Mouse (Mus musculus): Measurements from ENCODE around the gene Dock7. TPM values are rescaled to one million over a fixed set of nuclear protein-coding genes. Genes with fewer than 3 reads are reported as not detected.
A peak's percentile ranks its signal among the peaks of the same experiment; 100 is the strongest.

The Dock7 gene
- polyA plus RNA-seq, 1 experiment from 2014 or later: 5.2 TPM

- Histone ChIP-seq H3K9me3 (ENCODE audit: low read length) (no peaks in the 10 kb centered on the region), H3K36me3 (replicated peaks; ENCODE audit: insufficient read depth, low read length) (no peaks in the 10 kb centered on the region), H3K27me3 (ENCODE audit: insufficient read depth, low read length) (no peaks in the 10 kb centered on the region), H3K9ac (replicated peaks) (no peak overlapping the region), H3K4me1 (ENCODE audit: insufficient read depth) (peaks cover 9% of the 10 kb centered on the region), H3K27ac (ENCODE audit: low read depth) (no peak overlapping the region), H3K4me3 (ENCODE audit: low read depth, low read length) (no peak overlapping the region), H3K4me2 (ENCODE audit: low read depth, low read length) (no peak overlapping the region)
- DNase-seq: no peak
- no peak for ATAC-seq
- TF ChIP-seq EP300 (IDR thresholded peaks at IDR 0.05; ENCODE audit: low read depth) (no peak), CTCF (IDR thresholded peaks at IDR 0.05; ENCODE audit: low read depth) (no peak)
- WGBS (ENCODE audit: insufficient replicate concordance): 56% methylated on average over 3 of the region's 3 CpGs
Observed at GRCm38 (mm10) chr4:99123546-99123945, 2.8 kb upstream of the Dock7 start.

DNA sequence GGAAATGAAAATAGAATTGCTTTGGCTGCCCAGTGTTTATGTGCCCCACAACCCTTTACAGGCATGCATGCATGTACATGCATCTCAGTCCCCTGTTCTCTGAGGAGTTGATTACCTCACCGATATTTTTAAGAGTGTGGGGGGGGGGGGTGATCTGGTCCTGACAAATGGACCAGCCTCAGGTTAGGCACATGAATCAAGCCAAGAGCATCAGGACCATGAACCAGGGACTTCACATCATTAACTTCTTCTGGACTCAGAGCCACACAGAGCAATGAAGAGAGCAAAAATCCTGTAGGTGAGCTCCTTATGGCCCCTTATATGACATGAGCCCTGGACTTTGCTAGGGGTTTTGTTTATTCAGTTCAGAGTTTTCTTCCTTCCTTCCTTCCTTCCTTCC lies 2.1 kb upstream of the Dock7 start:
- Histone ChIP-seq H3K4me2 (ENCODE audit: low read depth, low read length) (no peak overlapping the region), H3K27ac (ENCODE audit: low read depth) (no peak overlapping the region), H3K9ac (replicated peaks) (no peak overlapping the region), H3K36me3 (replicated peaks; ENCODE audit: insufficient read depth, low read length) (no peaks in the 10 kb centered on the region), H3K27me3 (ENCODE audit: insufficient read depth, low read length) (no peaks in the 10 kb centered on the region), H3K9me3 (ENCODE audit: low read length) (no peaks in the 10 kb centered on the region), H3K4me3 (ENCODE audit: low read depth, low read length) (no peak overlapping the region), H3K4me1 (ENCODE audit: insufficient read depth) (peaks cover 9% of the 10 kb centered on the region)
- 63% methylated on average over 1 of the region's 1 CpGs for WGBS (ENCODE audit: insufficient replicate concordance)
- no peak for TF ChIP-seq EP300 (IDR thresholded peaks at IDR 0.05; ENCODE audit: low read depth)
- TF ChIP-seq CTCF (IDR thresholded peaks at IDR 0.05; ENCODE audit: low read depth): no peak
- DNase-seq (no peak), ATAC-seq (no peak)

GRCm38 (mm10) chr4:99122047-99122446 lies 1.3 kb upstream of the Dock7 start:
- Histone ChIP-seq H3K27me3 (ENCODE audit: insufficient read depth, low read length) (no peaks in the 10 kb centered on the region), H3K9ac (replicated peaks) (no peak overlapping the region), H3K4me3 (ENCODE audit: low read depth, low read length) (no peak overlapping the region), H3K4me1 (ENCODE audit: insufficient read depth) (peaks cover 9% of the 10 kb centered on the region), H3K27ac (ENCODE audit: low read depth) (no peak overlapping the region), H3K9me3 (ENCODE audit: low read length) (no peaks in the 10 kb centered on the region), H3K36me3 (replicated peaks; ENCODE audit: insufficient read depth, low read length) (no peaks in the 10 kb centered on the region), H3K4me2 (ENCODE audit: low read depth, low read length) (no peak overlapping the region)
- ATAC-seq: no peak
- DNase-seq: no peak
- 73% methylated on average over 3 of the region's 3 CpGs for WGBS (ENCODE audit: insufficient replicate concordance)
- TF ChIP-seq CTCF (IDR thresholded peaks at IDR 0.05; ENCODE audit: low read depth) (no peak), EP300 (IDR thresholded peaks at IDR 0.05; ENCODE audit: low read depth) (no peak)

DNA sequence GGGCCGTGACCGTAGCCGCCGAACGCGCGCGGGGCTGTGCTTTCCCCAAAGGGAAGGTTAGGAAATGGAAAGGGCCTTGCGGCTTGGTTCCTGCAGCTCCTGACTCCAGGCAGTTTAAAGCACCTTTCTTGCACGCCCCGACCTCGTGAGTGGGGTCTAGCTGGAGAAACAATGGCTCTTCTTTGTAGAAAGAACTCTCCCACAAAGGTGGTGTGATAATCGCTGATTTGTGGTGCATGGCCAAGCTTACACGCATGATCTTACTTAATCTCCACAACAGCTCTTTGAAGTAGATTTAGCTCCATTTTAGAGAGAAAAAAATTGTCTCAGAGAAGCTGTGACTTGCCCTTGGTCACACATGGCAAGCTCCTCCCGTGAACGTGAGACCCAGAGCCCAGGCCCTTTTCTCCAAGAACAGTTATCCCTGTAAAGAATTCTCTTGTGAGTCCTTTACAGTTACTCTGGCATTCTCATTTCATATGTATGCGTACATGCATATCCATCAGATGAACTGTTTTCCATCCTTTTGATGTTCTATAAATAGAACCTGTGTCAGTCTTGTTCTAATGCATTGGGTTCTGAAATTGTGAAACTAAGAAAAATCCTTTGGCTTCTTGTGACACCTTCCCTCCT lies 524 bp upstream of the Dock7 start:
- 8% methylated on average over 17 of the region's 17 CpGs for WGBS (ENCODE audit: insufficient replicate concordance)
- Histone ChIP-seq H3K4me2 (ENCODE audit: low read depth, low read length) (peak overlapping the region; percentile 96), H3K9me3 (ENCODE audit: low read length) (no peaks in the 10 kb centered on the region), H3K27ac (ENCODE audit: low read depth) (no peak overlapping the region), H3K27me3 (ENCODE audit: insufficient read depth, low read length) (no peaks in the 10 kb centered on the region), H3K4me3 (ENCODE audit: low read depth, low read length) (peak overlapping the region; percentile 87), H3K9ac (replicated peaks) (peak overlapping the region; percentile 87), H3K4me1 (ENCODE audit: insufficient read depth) (peaks cover 9% of the 10 kb centered on the region), H3K36me3 (replicated peaks; ENCODE audit: insufficient read depth, low read length) (no peaks in the 10 kb centered on the region)
- TF ChIP-seq EP300 (IDR thresholded peaks at IDR 0.05; ENCODE audit: low read depth) (no peak), CTCF (IDR thresholded peaks at IDR 0.05; ENCODE audit: low read depth) (no peak)
- ATAC-seq (no peak), DNase-seq (no peak)

GRCm38 (mm10) chr4:99119051-99119450 lies 1.7 kb downstream of the Dock7 start:
- Histone ChIP-seq H3K36me3 (replicated peaks; ENCODE audit: insufficient read depth, low read length) (no peaks in the 10 kb centered on the region), H3K4me3 (ENCODE audit: low read depth, low read length) (no peak overlapping the region), H3K4me2 (ENCODE audit: low read depth, low read length) (peak overlapping the region; percentile 38; the same call in 1 of the 2 replicates), H3K27me3 (ENCODE audit: insufficient read depth, low read length) (no peaks in the 10 kb centered on the region), H3K4me1 (ENCODE audit: insufficient read depth) (peaks cover 14% of the 10 kb centered on the region), H3K9me3 (ENCODE audit: low read length) (no peaks in the 10 kb centered on the region), H3K27ac (ENCODE audit: low read depth) (no peak overlapping the region), H3K9ac (replicated peaks) (no peak overlapping the region)
- TF ChIP-seq CTCF (IDR thresholded peaks at IDR 0.05; ENCODE audit: low read depth): no peak
- TF ChIP-seq EP300 (IDR thresholded peaks at IDR 0.05; ENCODE audit: low read depth): no peak
- DNase-seq: no peak
- WGBS (ENCODE audit: insufficient replicate concordance): 33% methylated on average over 5 of the region's 5 CpGs
- ATAC-seq: no peak

DNA sequence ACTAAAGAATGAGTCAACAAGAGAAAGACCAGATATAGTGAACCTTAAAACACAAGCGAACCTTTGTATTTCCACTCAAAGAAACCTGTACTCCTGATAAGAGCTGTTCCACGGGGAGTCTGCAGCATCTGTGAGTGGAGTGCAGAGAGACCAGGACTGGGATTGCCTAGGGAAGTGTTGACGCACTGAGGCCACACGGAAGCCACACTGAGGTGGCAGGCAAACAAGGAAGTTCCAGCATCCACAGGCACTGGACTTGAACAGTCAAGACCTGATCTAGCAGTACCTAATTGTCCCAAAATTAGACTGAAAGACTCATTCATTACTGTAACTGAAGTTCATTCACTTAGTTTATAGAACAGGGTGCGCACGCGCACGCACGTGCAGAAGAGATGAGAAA lies 4.9 kb downstream of the Dock7 start:
- ATAC-seq (no peak), DNase-seq (no peak)
- H3K9ac ChIP-seq (replicated peaks): no peak overlapping the region
- no peak overlapping the region for H3K27ac ChIP-seq (ENCODE audit: low read depth)
- H3K27me3 ChIP-seq (ENCODE audit: insufficient read depth, low read length): no peaks in the 10 kb centered on the region
- 63% methylated on average over 9 of the region's 9 CpGs for WGBS (ENCODE audit: insufficient replicate concordance)
- H3K36me3 ChIP-seq (replicated peaks; ENCODE audit: insufficient read depth, low read length): no peaks in the 10 kb centered on the region
- TF ChIP-seq EP300 (IDR thresholded peaks at IDR 0.05; ENCODE audit: low read depth): no peak
- TF ChIP-seq CTCF (IDR thresholded peaks at IDR 0.05; ENCODE audit: low read depth): no peak
- H3K4me3 ChIP-seq (ENCODE audit: low read depth, low read length): no peak overlapping the region
- no peak overlapping the region for H3K4me2 ChIP-seq (ENCODE audit: low read depth, low read length)
- no peaks in the 10 kb centered on the region for H3K9me3 ChIP-seq (ENCODE audit: low read length)
- peaks cover 11% of the 10 kb centered on the region for H3K4me1 ChIP-seq (ENCODE audit: insufficient read depth)
